Mouse (Mus musculus): ENCODE results near the gene Mest. TPM values are rescaled to one million over a fixed set of nuclear protein-coding genes. Genes with fewer than 3 reads are reported as not detected.

The Mest gene
- 70.9 and 203 TPM in 2 replicates for polyA plus RNA-seq (2012; rRNA removed; ENCODE audit: low replicate concordance)

DNA sequence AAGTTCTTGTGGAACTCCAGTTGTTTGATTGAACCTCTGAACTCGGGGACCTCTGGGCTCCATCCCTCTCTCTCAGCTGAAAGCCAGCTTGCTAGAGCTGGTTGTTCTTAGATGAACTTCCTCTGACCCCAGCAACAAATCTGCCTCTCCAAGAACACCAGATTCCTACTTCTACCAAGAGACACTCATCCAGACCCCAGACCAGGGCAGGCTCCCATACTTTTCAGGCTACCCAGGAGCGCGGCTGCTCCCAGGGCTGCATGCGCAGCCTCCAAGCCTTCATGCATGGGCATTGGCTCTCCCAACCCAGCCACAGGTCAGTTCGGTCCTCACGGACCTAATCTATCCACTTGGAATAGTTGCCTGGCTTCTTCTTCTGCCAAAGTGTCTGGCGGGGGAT, at the start of gene Mest:
Mest (plus strand) TSS at position 217 of the 400 bp plus-strand sequence.

DNA sequence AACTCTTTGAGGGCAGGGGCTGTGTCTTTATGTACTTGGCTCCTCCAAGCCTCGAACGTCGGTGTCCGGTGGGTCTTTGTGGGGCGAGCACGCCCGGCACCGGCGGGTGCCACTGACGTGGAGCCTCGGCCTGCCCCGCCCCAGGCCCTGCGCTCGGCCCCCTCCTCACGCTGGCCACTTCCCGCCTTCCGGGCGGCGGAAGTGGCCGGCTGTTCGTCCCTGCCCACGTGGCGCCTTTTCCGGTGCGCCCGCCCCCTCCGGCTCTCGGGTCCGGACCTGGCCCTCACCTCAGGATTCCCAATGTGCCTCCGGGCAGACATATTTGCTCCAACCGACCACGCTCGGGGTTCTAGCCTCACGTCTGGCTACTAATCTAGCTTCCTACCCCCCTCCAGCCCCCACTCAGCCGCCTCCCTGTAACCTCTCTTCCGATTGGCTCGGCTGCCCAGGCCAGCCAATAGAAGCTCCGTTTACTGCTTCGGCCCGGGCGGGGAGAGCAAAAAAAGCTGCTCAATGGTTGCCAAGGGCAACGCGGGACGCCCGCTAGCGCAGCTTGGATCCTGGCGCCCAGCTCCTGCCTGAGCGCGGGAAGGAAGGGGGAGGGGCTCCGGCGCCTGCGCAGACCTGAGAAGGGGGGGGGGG, 29.9 kb upstream of the Mest start, which contains the start of gene Cep41:
Cep41 (minus strand) TSS at position 400 of the 642 bp plus-strand sequence.

Other genes starting within 250 kb of the Mest start
- 29.0 and 75.8 TPM in 2 replicates for gene Tmem209, start 213.8 kb upstream of the Mest start, polyA plus RNA-seq (2012; rRNA removed; ENCODE audit: low replicate concordance)
- gene Ssmem1, start 213.7 kb upstream of the Mest start, polyA plus RNA-seq (2012; rRNA removed; ENCODE audit: low replicate concordance), result not detected in 2 replicates
- gene Cpa2, start 182.0 kb upstream of the Mest start, polyA plus RNA-seq (2012; rRNA removed; ENCODE audit: low replicate concordance), result 0.14 and 0.47 TPM in 2 replicates
- 0.72 TPM in 1 of 2 replicates, not detected in the other for gene Cpa4, start 155.2 kb upstream of the Mest start, polyA plus RNA-seq (2012; rRNA removed; ENCODE audit: low replicate concordance)
- gene Cpa5, start 112.5 kb upstream of the Mest start, polyA plus RNA-seq (2012; rRNA removed; ENCODE audit: low replicate concordance), result 0.13 TPM in 1 of 2 replicates, not detected in the other
- 0.39 TPM in 1 of 2 replicates, not detected in the other for gene Cpa1, start 84.3 kb upstream of the Mest start, polyA plus RNA-seq (2012; rRNA removed; ENCODE audit: low replicate concordance)
- gene Cep41, start 29.8 kb upstream of the Mest start, polyA plus RNA-seq (2012; rRNA removed; ENCODE audit: low replicate concordance), result 3.3 and 4.2 TPM in 2 replicates
- 5.8 and 17.0 TPM in 2 replicates for gene Copg2, start 173.2 kb downstream of the Mest start, polyA plus RNA-seq (2012; rRNA removed; ENCODE audit: low replicate concordance)
- gene Tsga13, start 192.0 kb downstream of the Mest start, polyA plus RNA-seq (2012; rRNA removed; ENCODE audit: low replicate concordance), result not detected in 2 replicates
- 0.89 and 1.2 TPM in 2 replicates for gene Klf14, start 235.5 kb downstream of the Mest start, polyA plus RNA-seq (2012; rRNA removed; ENCODE audit: low replicate concordance)